Mouse (Mus musculus) urinary bladder, postnatal 25 days (tissue): Measurements from ENCODE around the gene Ms4a15.

Experiments
- DNase-seq: peaks from one replicate; pipeline ENCODE4 v3.0.0; 2022; ENCODE audit warnings: low spot score

The Ms4a15 gene

DNA sequence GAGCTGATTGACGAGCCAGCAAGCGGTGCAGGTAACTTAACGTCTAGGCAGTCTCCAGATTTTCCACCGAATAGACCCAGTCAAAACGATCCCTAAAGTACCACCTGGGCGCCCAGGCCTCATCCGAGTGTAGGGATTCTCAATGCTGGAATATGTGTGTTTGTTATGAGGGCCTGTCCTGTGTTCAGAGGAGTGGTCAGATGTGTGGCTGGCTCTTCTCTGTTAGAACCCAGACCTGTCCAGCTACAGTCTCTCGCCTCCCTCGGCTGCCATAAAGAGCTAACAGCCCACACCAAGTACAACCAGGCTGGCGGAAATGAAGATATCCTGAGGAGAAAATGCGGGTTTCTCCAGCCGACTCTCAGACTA is 33.1 kb downstream of the Ms4a15 start:
- DNase-seq, result no peak

GRCm38 (mm10) chr19:10959085-10959977 is 33.7 kb downstream of the Ms4a15 start:
- DNase-seq, result peak; percentile 44

DNA sequence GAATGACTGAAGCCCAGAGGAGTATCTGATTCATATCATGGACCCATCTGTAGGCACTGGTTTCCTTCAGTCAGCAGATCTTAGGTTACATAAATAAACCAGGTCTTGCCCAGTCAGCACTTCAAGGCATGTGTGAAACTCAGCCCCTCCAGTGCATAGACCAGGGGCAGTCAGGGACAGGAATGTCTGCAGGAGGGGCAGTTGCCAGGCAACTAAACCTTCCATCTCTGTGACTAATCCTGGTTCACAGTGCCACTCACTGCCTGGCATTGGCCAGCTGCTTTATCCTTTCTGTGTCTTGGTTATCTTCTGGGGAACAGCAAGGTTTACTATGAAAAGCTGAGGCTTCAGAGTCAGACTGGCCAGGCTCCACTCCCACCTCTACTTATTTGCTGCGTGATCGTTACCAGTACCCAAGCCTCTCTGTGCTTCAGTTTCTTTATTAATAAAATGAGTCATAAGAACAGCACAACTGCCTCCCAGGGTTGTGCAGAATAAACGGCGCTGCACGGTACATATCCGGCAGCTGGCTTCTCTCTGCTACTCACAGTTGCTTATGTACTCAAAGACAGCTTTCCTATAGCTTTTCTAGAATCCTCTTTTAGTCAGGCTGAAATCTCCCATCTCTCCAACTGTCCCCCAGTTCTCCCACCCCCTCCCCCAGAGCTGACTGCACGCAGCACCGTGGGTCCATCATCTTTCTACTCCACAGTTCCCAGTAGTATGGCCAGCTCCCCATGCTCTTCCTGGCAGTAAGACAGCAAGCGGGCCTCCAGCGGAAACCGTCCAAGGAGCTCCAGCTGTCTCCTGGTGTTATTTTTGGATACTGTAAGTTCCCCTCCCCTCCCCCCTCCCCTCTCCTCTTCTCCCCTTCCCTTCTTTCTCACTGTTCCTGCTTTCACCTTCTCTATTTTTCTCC is 40.8 kb downstream of the Ms4a15 start:
- DNase-seq, result no peak

DNA sequence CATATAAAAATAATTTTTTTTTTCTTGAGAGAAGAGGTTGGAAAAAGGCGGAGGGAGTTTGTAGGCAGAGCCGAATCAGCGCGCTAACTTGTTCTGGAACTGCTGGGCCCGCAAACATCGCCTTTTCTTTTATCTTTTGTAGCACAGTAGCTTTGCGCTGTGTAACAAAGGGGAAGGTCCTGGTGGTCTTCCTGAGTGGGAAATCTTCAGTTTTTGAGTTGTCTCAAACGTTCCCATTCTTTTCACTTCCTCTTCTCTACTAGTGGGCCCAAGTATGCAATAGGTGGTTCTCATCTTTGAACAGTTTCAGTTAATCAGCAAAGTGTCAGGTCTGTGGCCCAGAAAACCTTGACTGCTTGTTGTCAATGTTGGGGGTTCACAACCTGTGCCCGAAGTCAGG is 43.5 kb downstream of the Ms4a15 start:
- no peak for DNase-seq

DNA sequence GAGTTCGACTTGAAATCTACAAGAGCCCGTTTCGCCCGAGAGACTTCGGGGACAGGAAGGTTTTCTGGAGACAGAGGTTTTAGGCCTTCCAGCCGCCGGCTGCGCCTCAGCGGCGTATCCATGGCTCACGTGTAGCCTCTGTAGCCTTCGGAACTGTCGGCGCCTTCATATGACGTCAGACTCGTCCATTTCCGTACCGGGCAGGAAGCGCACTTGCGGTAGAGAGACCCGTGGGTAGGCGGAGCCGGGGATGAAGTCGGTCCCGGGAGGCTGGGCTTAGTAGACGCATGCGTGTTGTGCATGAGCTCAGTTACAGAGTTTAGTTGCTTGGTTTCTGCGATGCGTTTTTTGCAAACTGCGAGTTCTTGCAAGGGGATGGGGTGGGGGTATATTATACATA is 43.9 kb downstream of the Ms4a15 start, which contains the start of gene Ccdc86:
Gene Ccdc86, minus strand, starts transcription at position 155 of the 400 bp plus-strand sequence.
- peak; percentile 91 for DNase-seq

DNA sequence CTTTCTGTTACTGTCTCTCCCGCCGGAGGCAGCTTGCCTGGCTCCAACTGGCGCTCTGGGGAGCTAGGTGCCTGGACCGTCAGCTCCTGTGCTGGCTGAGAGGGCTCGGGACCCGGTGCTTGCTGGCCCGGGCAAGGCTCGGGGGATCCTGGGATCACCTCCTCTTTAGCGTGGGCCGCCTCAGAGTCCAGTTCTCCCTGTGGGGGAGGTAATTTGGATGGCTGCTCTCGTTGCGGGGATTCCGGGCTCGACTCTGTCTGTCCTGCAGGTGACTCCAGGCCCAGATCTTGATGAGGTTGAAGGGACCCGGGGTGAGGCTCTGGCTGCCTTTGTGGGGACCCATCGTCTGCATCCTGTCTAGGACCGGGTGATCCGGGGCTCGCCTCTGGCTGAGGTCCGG is 44.6 kb downstream of the Ms4a15 start:
- peak; percentile 16 for DNase-seq

DNA sequence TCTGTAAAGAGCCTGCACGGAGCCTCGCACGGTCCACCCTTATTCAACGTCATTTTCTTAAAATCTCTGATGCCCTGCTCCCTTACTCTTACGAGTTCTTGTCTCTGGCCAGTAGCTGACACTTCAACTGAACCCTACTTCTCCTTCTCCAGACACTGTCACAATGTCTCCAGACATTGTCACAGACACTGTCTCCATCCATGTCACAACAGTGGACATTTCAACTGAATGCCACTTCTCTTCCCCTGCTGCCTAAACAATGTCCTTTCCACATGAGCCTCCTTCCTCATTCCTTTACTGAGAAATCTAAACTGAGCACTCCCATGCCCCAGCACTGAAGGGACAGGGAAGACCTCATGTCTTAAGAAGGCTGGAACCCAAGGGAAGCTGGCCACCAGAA is 45.8 kb downstream of the Ms4a15 start:
- DNase-seq, result no peak

GRCm38 (mm10) chr19:10946506-10946905 is 46.5 kb downstream of the Ms4a15 start:
- no peak for DNase-seq

DNA sequence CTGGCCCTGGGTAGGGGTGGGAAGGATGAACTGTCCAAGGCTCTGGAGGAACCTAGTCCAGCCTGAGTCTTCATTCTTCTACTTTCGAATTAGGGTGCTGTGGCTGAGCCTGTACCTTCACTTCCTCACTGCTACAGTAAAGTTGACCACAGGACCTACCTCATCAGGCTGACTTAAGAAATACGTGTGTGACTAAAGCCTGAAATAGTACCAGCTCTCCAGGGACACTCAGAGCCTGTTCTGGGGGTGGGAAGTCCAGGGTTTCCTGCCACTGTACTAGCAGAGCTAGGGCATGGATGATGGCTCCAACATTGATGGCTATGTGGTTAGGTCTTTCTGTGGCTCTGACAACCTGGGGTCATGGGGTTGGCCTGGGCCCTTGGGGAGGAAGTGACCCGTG is 49.1 kb downstream of the Ms4a15 start:
- DNase-seq, result no peak

DNA sequence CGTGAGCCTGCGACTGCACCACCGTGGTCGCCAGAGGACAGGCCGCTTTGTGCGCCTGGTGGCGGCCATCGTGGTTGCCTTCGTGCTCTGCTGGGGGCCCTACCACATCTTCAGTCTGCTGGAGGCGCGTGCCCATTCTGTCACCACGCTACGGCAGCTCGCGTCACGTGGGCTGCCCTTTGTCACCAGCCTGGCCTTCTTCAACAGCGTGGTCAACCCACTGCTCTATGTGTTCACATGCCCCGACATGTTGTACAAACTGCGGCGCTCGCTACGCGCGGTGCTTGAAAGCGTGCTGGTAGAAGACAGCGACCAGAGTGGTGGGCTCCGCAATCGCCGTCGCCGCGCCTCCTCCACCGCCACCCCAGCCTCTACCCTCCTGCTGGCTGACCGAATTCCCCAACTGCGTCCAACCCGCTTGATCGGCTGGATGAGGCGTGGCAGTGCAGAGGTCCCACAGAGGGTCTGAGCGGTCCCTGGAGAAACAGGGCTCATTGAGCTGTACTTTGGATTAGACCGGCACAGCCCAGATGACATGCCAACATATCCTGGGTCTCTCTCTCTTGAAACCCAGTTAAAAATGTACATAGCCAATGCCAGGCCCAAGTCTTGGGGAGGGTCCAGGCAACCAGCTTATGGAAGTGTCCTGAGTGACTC is 52.1 kb downstream of the Ms4a15 start:
- DNase-seq, result peak; percentile 8

DNA sequence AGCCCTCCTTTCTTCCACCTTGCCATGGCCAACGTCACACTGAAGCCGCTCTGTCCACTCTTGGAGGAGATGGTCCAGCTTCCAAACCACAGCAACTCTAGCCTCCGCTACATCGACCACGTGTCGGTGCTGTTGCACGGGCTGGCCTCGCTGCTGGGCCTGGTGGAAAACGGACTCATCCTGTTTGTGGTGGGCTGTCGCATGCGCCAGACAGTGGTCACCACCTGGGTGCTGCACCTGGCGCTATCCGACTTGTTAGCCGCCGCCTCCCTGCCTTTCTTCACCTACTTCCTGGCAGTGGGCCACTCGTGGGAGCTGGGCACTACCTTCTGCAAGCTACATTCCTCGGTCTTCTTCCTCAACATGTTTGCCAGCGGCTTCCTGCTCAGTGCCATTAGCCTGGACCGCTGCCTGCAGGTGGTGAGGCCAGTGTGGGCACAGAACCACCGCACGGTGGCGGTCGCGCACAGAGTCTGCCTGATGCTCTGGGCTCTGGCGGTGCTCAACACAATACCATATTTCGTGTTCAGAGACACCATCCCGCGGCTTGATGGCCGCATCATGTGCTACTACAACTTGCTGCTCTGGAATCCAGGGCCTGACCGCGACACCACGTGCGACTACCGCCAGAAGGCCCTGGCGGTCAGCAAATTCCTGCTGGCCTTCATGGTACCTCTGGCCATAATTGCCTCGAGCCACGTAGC is 52.8 kb downstream of the Ms4a15 start:
- peak; percentile 54 for DNase-seq

DNA sequence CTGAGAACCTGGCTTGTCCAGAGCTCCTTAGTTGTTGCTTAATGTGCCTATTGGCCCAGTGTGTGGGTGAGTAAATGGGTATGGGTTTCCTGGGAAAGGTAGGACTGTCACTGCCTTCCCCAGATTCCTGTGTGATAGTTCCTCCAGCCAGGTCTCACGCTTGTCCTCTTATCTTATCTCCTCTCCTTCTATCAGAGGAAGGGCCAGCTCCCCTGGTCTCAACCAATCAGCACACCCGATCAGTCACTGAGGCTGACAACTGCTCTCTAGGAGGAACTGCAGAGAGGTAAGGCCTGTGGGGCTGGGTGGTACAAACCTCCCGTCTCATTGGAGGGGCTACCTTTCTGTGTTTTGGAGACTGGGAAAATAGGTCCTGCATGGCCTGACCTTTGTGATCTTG is 54.3 kb downstream of the Ms4a15 start:
- no peak for DNase-seq

GRCm38 (mm10) chr19:10937110-10937563 is 55.9 kb downstream of the Ms4a15 start, which contains the start of gene Ptgdr2:
Gene Ptgdr2 (plus strand): TSS chr19:10937160.
- no peak for DNase-seq

GRCm38 (mm10) chr19:10936077-10936476 is 57.0 kb downstream of the Ms4a15 start:
- no peak for DNase-seq

GRCm38 (mm10) chr19:10935029-10935428 is 58.0 kb downstream of the Ms4a15 start:
- DNase-seq, result no peak

GRCm38 (mm10) chr19:10930641-10931040 is 62.4 kb downstream of the Ms4a15 start:
- no peak for DNase-seq
